Mouse (Mus musculus): ENCODE results near the gene Rabl2. TPM values are rescaled to one million over a fixed set of nuclear protein-coding genes. Genes with fewer than 3 reads are reported as not detected.
A peak's percentile ranks its signal among the peaks of the same experiment; 100 is the strongest.

Gene Rabl2
- polyA plus RNA-seq, 1 experiment from 2014 or later: 20.0 TPM

GRCm38 (mm10) chr15:89591317-89591716, 406 bp downstream of the Rabl2 start:
- 0 out of 2 replicates have a peak, but pooled peaks have one; percentile 3 for ATAC-seq (replicated peaks; ENCODE audit: extremely low read depth, insufficient read depth, low FRiP score)
- Histone ChIP-seq H3K36me3 (ENCODE audit: control insufficient read depth, insufficient read depth) (no peaks in the 10 kb centered on the region), H3K27me3 (ENCODE audit: control insufficient read depth, insufficient read depth, low read length) (no peaks in the 10 kb centered on the region), H3K4me1 (ENCODE audit: control insufficient read depth, insufficient read depth, low read length) (peaks cover 5% of the 10 kb centered on the region; the same call in 1 of the 2 replicates), H3K4me2 (ENCODE audit: low read depth, low read length) (peak overlapping the region; percentile 82), H3K4me3 (ENCODE audit: low read length) (peak overlapping the region; percentile 79), H3K9me3 (replicated peaks; ENCODE audit: control insufficient read depth, low read length) (no peaks in the 10 kb centered on the region), H3K27ac (ENCODE audit: low read length) (peak overlapping the region; percentile 7; the same call in 1 of the 2 replicates), H3K9ac (ENCODE audit: low read length) (peak overlapping the region; percentile 84)
- WGBS: 1% methylated on average over 30 of the region's 30 CpGs

GRCm38 (mm10) chr15:89589146-89589545, 2.6 kb downstream of the Rabl2 start:
- WGBS: 74% methylated on average over 5 of the region's 5 CpGs
- Histone ChIP-seq H3K27ac (ENCODE audit: low read length) (no peak overlapping the region), H3K4me1 (ENCODE audit: control insufficient read depth, insufficient read depth, low read length) (peaks cover 5% of the 10 kb centered on the region; the same call in 1 of the 2 replicates), H3K9me3 (replicated peaks; ENCODE audit: control insufficient read depth, low read length) (no peaks in the 10 kb centered on the region), H3K36me3 (ENCODE audit: control insufficient read depth, insufficient read depth) (no peaks in the 10 kb centered on the region), H3K9ac (ENCODE audit: low read length) (no peak overlapping the region), H3K4me3 (ENCODE audit: low read length) (no peak overlapping the region), H3K27me3 (ENCODE audit: control insufficient read depth, insufficient read depth, low read length) (no peaks in the 10 kb centered on the region), H3K4me2 (ENCODE audit: low read depth, low read length) (no peak overlapping the region)
- no peak for ATAC-seq (replicated peaks; ENCODE audit: extremely low read depth, insufficient read depth, low FRiP score)

GRCm38 (mm10) chr15:89585631-89586030, 6.1 kb downstream of the Rabl2 start:
- H3K9ac ChIP-seq (ENCODE audit: low read length): no peak overlapping the region
- H3K27ac ChIP-seq (ENCODE audit: low read length): no peak overlapping the region
- ATAC-seq (replicated peaks; ENCODE audit: extremely low read depth, insufficient read depth, low FRiP score): no peak
- WGBS: 81% methylated on average over 11 of the region's 11 CpGs
- H3K36me3 ChIP-seq (ENCODE audit: control insufficient read depth, insufficient read depth): 0 out of 2 replicates have a peak, but pooled peaks cover 3% of the 10 kb centered on the region
- no peak overlapping the region for H3K4me2 ChIP-seq (ENCODE audit: low read depth, low read length)
- no peaks in the 10 kb centered on the region for H3K27me3 ChIP-seq (ENCODE audit: control insufficient read depth, insufficient read depth, low read length)
- H3K4me1 ChIP-seq (ENCODE audit: control insufficient read depth, insufficient read depth, low read length): no peaks in the 10 kb centered on the region
- no peaks in the 10 kb centered on the region for H3K9me3 ChIP-seq (replicated peaks; ENCODE audit: control insufficient read depth, low read length)
- no peak overlapping the region for H3K4me3 ChIP-seq (ENCODE audit: low read length)

GRCm38 (mm10) chr15:89585101-89585500, 6.6 kb downstream of the Rabl2 start:
- H3K4me2 ChIP-seq (ENCODE audit: low read depth, low read length): no peak overlapping the region
- H3K4me1 ChIP-seq (ENCODE audit: control insufficient read depth, insufficient read depth, low read length): no peaks in the 10 kb centered on the region
- no peak overlapping the region for H3K9ac ChIP-seq (ENCODE audit: low read length)
- no peaks in the 10 kb centered on the region for H3K9me3 ChIP-seq (replicated peaks; ENCODE audit: control insufficient read depth, low read length)
- WGBS: 80% methylated on average over 5 of the region's 5 CpGs
- H3K36me3 ChIP-seq (ENCODE audit: control insufficient read depth, insufficient read depth): 0 out of 2 replicates have a peak, but pooled peaks cover 3% of the 10 kb centered on the region
- no peak overlapping the region for H3K27ac ChIP-seq (ENCODE audit: low read length)
- no peaks in the 10 kb centered on the region for H3K27me3 ChIP-seq (ENCODE audit: control insufficient read depth, insufficient read depth, low read length)
- no peak for ATAC-seq (replicated peaks; ENCODE audit: extremely low read depth, insufficient read depth, low FRiP score)
- no peak overlapping the region for H3K4me3 ChIP-seq (ENCODE audit: low read length)

- Histone ChIP-seq H3K4me3 (ENCODE audit: low read length) (no peak overlapping the region), H3K4me2 (ENCODE audit: low read depth, low read length) (no peak overlapping the region), H3K9ac (ENCODE audit: low read length) (no peak overlapping the region), H3K4me1 (ENCODE audit: control insufficient read depth, insufficient read depth, low read length) (no peaks in the 10 kb centered on the region), H3K27me3 (ENCODE audit: control insufficient read depth, insufficient read depth, low read length) (no peaks in the 10 kb centered on the region), H3K27ac (ENCODE audit: low read length) (no peak overlapping the region), H3K36me3 (ENCODE audit: control insufficient read depth, insufficient read depth) (0 out of 2 replicates have a peak, but pooled peaks cover 3% of the 10 kb centered on the region), H3K9me3 (replicated peaks; ENCODE audit: control insufficient read depth, low read length) (no peaks in the 10 kb centered on the region)
- WGBS: 82% methylated on average over 7 of the region's 7 CpGs
- no peak for ATAC-seq (replicated peaks; ENCODE audit: extremely low read depth, insufficient read depth, low FRiP score)
Measured at GRCm38 (mm10) chr15:89582494-89582893, 9.2 kb downstream of the Rabl2 start.

GRCm38 (mm10) chr15:89572147-89572546, 19.6 kb downstream of the Rabl2 start:
- Histone ChIP-seq H3K9ac (ENCODE audit: low read length) (no peak overlapping the region), H3K4me2 (ENCODE audit: low read depth, low read length) (no peak overlapping the region), H3K4me1 (ENCODE audit: control insufficient read depth, insufficient read depth, low read length) (no peaks in the 10 kb centered on the region), H3K36me3 (ENCODE audit: control insufficient read depth, insufficient read depth) (no peaks in the 10 kb centered on the region), H3K4me3 (ENCODE audit: low read length) (no peak overlapping the region), H3K9me3 (replicated peaks; ENCODE audit: control insufficient read depth, low read length) (no peaks in the 10 kb centered on the region), H3K27ac (ENCODE audit: low read length) (no peak overlapping the region), H3K27me3 (ENCODE audit: control insufficient read depth, insufficient read depth, low read length) (no peaks in the 10 kb centered on the region)
- 62% methylated on average over 8 of the region's 8 CpGs for WGBS
- ATAC-seq (replicated peaks; ENCODE audit: extremely low read depth, insufficient read depth, low FRiP score): no peak

- H3K27me3 ChIP-seq (ENCODE audit: control insufficient read depth, insufficient read depth, low read length): no peaks in the 10 kb centered on the region
- WGBS: 79% methylated on average over 6 of the region's 6 CpGs
- H3K27ac ChIP-seq (ENCODE audit: low read length): no peak within 1 kb of the TSS
- no peak within 1 kb of the TSS for H3K4me2 ChIP-seq (ENCODE audit: low read depth, low read length)
- H3K9ac ChIP-seq (ENCODE audit: low read length): no peak within 1 kb of the TSS
- no peak for ATAC-seq (replicated peaks; ENCODE audit: extremely low read depth, insufficient read depth, low FRiP score)
- H3K4me3 ChIP-seq (ENCODE audit: low read length): no peak within 1 kb of the TSS
- no peaks in the 10 kb centered on the region for H3K36me3 ChIP-seq (ENCODE audit: control insufficient read depth, insufficient read depth)
- H3K4me1 ChIP-seq (ENCODE audit: control insufficient read depth, insufficient read depth, low read length): no peaks in the 10 kb centered on the region
- H3K9me3 ChIP-seq (replicated peaks; ENCODE audit: control insufficient read depth, low read length): no peaks in the 10 kb centered on the region
Measured at GRCm38 (mm10) chr15:89568114-89568513, 23.6 kb downstream of the Rabl2 start, which contains the start of gene Acr. Acr (plus strand) TSS chr15:89568326.

GRCm38 (mm10) chr15:89559202-89559731, 32.5 kb downstream of the Rabl2 start:
- Histone ChIP-seq H3K9ac (ENCODE audit: low read length) (no peak overlapping the region), H3K9me3 (replicated peaks; ENCODE audit: control insufficient read depth, low read length) (no peaks in the 10 kb centered on the region), H3K4me1 (ENCODE audit: control insufficient read depth, insufficient read depth, low read length) (peaks cover 13% of the 10 kb centered on the region), H3K36me3 (ENCODE audit: control insufficient read depth, insufficient read depth) (no peaks in the 10 kb centered on the region), H3K27me3 (ENCODE audit: control insufficient read depth, insufficient read depth, low read length) (peaks cover 30% of the 10 kb centered on the region), H3K4me2 (ENCODE audit: low read depth, low read length) (no peak overlapping the region), H3K4me3 (ENCODE audit: low read length) (no peak overlapping the region), H3K27ac (ENCODE audit: low read length) (no peak overlapping the region)
- 47% methylated on average over 10 of the region's 10 CpGs for WGBS
- ATAC-seq (replicated peaks; ENCODE audit: extremely low read depth, insufficient read depth, low FRiP score): no peak

- Histone ChIP-seq H3K27ac (ENCODE audit: low read length) (no peak overlapping the region), H3K4me1 (ENCODE audit: control insufficient read depth, insufficient read depth, low read length) (peaks cover 13% of the 10 kb centered on the region), H3K9me3 (replicated peaks; ENCODE audit: control insufficient read depth, low read length) (no peaks in the 10 kb centered on the region), H3K36me3 (ENCODE audit: control insufficient read depth, insufficient read depth) (no peaks in the 10 kb centered on the region), H3K4me3 (ENCODE audit: low read length) (peak overlapping the region; percentile 35), H3K4me2 (ENCODE audit: low read depth, low read length) (peak overlapping the region; percentile 54), H3K9ac (ENCODE audit: low read length) (no peak overlapping the region), H3K27me3 (ENCODE audit: control insufficient read depth, insufficient read depth, low read length) (peaks cover 30% of the 10 kb centered on the region)
- 20% methylated on average over 34 of the region's 34 CpGs for WGBS
- no peak for ATAC-seq (replicated peaks; ENCODE audit: extremely low read depth, insufficient read depth, low FRiP score)
Measured at GRCm38 (mm10) chr15:89557996-89558390, 33.7 kb downstream of the Rabl2 start.
